Mouse (Mus musculus) spleen, adult 12 weeks (tissue): ENCODE measurements around the gene Stat5a.

Source experiments
- DNase-seq: peaks from one replicate; pipeline ENCODE4 v3.0.0; 2022; ENCODE audit warnings: low spot score

Stat5a gene

GRCm38 (mm10) chr11:100897294-100898231, 38.4 kb downstream of the Stat5a start:
- DNase-seq, result no peak

DNA sequence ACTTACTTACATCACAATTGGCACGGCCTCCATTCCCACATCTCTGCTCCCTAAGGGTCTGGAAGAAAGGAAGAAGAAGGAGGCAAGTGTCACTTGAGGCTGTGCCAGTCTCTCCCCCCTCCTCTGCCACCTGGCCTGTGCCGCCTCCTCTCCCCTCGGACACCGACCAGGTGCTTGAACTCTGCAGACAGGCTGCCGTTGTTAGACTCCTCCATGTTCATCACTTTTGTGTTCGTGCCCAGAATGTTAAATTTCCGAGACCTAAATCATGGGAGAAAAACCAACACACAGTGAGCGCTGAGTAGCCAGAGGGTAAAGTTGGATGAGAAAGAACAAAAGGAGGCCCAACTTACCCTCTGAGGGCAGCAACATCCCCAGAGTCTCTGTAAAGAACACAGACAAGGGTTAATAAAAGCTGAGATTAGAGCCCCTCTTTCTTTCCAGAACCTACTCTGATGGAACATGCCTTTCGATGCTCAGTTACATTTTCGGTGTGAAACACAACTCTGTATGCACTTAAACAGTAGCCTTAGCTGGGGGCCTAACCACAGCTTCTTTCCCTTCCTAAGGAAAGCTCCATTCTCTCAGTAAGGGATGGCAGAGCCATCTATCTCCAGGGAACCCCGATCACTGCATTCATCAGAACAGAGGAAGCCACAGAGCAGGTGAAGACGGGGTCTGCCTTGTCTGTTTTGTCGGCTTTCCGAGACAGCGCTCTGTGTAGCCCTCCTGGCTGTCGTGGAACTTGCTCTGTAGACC, 39.5 kb downstream of the Stat5a start:
- no peak for DNase-seq

DNA sequence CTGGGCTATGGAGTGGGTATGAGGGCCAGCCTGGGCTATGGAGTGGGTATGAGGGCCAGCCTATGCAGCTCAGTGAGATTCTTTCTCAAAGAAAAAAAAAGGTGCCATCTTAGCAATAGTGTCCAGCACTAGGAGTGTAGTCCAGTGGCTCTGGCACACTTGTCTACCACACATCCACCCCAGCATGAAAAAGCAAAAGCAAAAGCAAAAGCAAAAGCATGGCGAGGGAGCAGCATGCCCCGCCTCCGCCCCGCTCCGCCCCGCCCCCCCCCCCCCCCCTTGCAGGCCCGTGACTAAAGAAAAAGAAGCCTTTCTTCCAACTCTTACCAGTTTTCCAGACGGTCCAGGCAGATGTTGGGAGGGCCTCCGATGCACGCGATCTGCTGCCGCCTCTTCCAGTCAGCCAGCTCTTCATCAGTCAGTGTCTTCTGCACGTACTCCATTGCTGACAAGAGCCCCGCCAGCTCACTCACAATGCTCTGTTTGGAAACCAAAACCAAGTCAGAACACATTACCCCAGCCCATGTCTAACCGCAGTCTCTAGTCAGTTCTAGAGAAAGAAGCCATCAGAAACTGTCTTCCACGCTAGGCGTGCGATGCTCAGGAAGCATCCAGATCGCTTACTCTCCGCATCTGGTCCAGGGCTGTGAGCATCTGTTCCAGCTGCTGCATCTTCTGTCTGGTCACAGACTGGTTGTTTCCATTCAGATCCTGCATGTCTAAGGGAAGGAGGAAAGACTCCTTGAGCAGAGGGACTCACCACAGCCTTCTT, 45.6 kb downstream of the Stat5a start:
- DNase-seq, result no peak

DNA sequence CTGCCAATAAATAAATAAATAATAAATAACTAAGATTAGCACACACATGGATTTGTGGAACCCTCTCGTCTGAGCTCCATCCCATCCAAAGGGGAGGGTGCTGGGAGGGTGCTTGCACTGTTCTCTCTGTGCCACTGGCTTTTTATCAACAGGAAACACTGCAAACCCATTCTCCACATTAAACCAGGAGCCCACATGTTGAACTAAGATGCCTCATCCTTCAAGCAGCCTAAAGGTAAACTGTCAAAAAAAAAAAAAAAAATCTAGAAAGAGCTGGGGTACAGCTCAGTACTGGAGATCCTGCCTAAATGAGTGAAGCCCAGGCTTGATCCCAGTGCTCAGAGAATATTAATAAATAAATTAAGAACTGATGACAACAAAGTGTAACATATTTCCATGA, 46.8 kb downstream of the Stat5a start:
- DNase-seq, result no peak

GRCm38 (mm10) chr11:100906885-100907284, 47.7 kb downstream of the Stat5a start:
- DNase-seq, result no peak

- no peak for DNase-seq
Measured at GRCm38 (mm10) chr11:100908112-100908511, 49.0 kb downstream of the Stat5a start.

DNA sequence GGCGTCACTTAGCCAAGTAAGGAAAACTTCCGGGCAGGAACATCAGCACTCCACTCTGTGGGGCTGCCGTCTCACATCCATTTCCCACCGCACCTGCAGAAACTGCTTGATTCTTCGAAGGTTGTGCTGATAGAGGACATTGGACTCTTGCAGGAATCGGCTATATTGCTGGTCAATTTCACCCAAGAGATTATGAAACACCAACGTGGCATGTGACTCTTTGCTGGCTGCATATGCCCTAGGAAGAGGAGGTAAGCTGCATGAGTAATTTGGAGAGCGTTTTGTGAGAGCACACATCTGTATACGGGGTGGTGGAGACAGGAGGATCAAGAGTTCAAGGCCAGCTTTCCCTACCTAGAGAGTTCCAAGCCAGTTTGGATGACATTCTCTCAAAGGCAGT, 49.4 kb downstream of the Stat5a start:
- no peak for DNase-seq

GRCm38 (mm10) chr11:100912401-100913155, 53.4 kb downstream of the Stat5a start:
- DNase-seq, result no peak

- DNase-seq, result no peak
Measured at GRCm38 (mm10) chr11:100914415-100914814, 55.3 kb downstream of the Stat5a start.

DNA sequence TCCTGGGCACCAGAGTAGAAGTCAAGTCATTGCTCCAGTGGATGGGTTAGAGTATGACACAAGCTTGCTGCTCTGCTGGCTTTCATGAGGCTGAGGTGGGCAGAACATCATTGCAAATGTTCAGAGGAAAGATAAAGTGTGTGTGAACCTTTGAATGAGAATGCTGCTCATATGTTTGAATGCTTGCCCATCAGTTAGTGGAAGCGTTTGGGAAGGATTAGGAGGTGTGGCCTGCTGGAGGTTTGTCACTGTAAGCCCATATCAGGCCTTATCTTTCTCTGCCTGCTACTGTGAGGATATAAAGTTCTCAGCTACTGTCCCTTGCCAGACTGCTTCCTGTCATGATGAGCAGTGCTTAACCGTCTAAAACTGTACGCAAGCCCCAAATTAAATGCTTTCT, 55.9 kb downstream of the Stat5a start:
- DNase-seq, result no peak

DNA sequence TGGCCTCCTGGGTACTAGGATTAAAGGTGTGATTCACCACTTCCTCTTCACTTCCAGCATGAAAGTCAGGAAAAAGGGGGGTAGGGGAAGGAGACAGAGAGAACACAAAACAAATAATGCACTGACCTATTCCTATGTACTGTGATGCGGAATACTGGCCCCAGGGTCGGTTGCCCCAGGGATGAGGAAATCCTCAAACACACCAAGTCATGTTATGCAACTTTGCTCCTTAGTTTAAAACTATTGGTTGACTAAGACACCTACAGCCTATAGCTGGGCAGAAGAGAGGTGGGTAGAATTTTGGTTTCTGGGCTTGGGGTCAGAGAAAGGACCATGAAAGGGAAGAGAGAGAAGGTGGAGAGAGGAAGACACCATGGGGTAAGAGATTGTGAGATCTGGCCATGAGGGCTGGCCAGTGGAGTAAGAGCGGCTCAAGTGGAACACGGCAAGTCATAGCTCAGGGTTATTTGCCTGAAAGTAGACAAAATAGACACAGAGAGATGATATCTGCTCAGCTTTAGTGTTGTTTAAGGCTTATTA, 57.4 kb downstream of the Stat5a start:
- no peak for DNase-seq

DNA sequence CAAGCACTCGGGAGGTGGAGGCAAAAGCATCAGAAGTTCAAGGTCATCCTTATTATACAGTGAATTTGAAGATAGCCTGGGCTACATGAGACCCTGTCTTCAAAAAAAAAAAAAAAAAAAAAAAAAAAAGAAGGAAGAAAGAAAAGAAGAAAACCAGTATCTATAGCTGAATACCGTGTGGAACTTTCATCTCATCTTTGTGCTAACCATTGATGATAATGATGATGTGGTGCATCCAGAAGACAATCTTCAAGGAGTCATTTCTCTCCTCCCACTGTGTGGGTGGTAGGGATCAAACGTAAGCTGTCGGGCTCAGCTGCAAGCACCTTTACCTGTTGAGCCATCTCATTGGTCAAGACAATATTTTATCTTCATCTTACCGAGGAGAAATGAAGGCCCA, 58.9 kb downstream of the Stat5a start:
- DNase-seq, result no peak

GRCm38 (mm10) chr11:100920887-100921624, 61.9 kb downstream of the Stat5a start:
- DNase-seq, result no peak

DNA sequence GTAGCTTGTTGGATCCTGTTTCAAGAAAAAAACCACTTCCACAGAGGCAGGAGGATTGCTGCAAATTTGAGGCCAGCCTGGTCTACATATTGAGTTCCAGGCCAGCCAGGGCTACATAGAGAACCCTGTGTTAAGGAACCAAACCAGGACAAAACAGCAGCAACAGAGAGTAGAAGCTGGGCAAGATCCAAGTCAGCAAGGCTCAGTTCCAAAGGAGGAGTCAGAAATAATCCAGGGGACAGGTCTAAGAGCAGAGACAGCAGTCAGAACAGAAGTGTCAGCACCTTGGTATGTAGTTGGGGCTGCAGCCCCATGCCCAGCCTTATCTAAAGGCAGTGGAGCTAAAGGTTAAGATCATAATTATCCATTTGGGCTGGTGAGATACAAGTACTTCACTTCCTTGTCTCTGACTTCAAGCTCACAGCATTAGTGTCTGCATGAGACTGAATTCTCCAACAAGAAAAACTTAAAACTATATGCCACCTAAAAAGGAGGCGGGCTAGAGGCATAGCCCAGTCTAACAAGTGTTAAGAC, 65.3 kb downstream of the Stat5a start:
- DNase-seq, result no peak

GRCm38 (mm10) chr11:100927386-100927785, 68.2 kb downstream of the Stat5a start:
- DNase-seq, result no peak

DNA sequence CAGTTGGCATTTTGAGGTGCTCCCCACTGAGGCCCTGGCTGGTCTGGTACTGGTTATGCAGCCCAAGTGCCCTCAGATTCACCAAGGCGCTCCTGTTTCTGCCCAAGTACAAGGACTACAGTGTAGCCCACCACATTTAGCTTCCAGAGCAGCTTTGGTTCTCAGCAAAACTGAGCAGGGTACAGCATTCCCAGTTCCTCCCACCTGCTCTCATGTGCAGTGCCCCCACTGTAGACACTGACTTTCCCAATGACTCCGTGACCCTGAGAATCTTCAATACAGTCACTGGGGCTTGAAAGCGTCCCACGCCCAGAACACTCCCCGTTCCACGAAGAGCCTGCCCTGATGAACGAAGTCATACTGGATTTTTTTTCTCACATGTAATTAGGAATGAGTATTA, 71.5 kb downstream of the Stat5a start:
- DNase-seq, result no peak

DNA sequence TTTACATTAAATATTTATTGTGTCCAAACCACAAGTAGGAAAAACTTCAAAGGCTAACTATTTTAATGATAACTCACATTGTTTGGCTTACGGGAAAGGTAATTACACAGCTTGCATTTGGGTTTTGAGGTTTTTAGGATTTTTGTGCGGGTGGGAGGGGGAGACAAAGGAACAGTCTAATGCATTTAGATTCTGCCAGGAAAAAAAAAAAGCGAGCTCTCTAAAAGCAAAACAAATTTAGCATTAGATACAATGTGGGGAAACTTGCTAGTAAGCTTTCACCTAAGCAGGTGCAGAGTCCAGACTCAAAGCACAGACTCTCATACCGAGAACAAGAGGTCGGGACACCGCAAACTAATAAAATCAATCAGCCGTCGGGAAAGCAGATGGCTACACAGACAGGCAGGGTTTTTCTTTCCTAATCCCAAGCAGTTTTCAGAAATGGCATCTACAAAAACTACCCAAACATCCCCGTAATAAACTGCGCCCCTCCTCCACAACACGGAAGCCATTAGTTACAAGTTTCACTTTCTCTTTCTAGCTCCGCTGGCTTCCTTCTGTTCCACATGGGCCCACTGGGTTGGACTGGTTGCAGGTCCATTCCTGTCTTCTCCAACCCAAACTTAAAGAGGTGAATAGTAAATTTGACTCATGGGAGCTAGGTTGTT, 72.2 kb downstream of the Stat5a start:
- peak; percentile 37 for DNase-seq
